Mouse (Mus musculus) testis, adult 2 months (tissue): ENCODE measurements at regions not wholly inside any gene's neighbourhood (a gene's known extent, or its start where the extent isn't known, plus 50 kb on each side); places are given as distances from the start of the nearest gene placed in this dataset.

ENCODE experiments used
- CTCF ChIP-seq: fragments of 200-500 bp; IDR thresholded peaks from 2 replicates; pipeline ENCODE4 v1.5.1; 2012; ENCODE audit warnings: low read depth, mild to moderate bottlenecking, inconsistent platforms, low read length, moderate library complexity; ENCODE audit not compliant: control insufficient read depth, insufficient read depth, insufficient replicate concordance
- POLR2A ChIP-seq: fragments of 200-500 bp; IDR thresholded peaks from 2 replicates; pipeline ENCODE4 v1.6.1; 2012; ENCODE audit warnings: low read depth, mild to moderate bottlenecking, inconsistent platforms, low read length, moderate library complexity; ENCODE audit not compliant: control insufficient read depth

DNA sequence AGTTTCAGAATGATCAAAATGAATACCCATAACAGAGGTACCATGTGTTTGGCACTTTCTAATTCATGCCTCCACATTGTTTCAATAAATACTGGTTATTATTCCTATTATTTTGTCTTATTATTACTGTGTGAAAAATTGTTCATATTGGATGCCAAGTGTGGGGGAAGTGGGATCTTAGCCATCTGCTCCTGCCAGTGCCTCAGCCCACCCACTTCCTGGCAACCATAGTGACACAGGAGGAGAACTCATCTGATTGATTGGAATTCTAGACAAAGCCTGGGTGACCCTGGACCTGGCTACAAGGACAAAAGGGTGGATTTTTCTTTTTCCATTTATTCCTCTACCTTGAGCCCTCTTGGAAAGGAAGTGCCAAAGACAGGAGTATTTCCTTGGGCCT is 2886.8 kb upstream of the Lrrc6 start:
- no peak for TF ChIP-seq CTCF
- TF ChIP-seq POLR2A = no peak
